Mouse (Mus musculus) lung, postnatal 14 days (tissue): ENCODE results near the gene Nit2.
A peak's percentile ranks its signal among the peaks of the same experiment; 100 is the strongest.
"Not testable (repeated sequence)": the region's sequence is repeated elsewhere in the genome, so short reads cannot be mapped to it uniquely, and the experiment has no call there.

Source experiments
- DNase-seq: peaks from one replicate; pipeline ENCODE4 v3.0.0; 2021

The Nit2 gene

DNA sequence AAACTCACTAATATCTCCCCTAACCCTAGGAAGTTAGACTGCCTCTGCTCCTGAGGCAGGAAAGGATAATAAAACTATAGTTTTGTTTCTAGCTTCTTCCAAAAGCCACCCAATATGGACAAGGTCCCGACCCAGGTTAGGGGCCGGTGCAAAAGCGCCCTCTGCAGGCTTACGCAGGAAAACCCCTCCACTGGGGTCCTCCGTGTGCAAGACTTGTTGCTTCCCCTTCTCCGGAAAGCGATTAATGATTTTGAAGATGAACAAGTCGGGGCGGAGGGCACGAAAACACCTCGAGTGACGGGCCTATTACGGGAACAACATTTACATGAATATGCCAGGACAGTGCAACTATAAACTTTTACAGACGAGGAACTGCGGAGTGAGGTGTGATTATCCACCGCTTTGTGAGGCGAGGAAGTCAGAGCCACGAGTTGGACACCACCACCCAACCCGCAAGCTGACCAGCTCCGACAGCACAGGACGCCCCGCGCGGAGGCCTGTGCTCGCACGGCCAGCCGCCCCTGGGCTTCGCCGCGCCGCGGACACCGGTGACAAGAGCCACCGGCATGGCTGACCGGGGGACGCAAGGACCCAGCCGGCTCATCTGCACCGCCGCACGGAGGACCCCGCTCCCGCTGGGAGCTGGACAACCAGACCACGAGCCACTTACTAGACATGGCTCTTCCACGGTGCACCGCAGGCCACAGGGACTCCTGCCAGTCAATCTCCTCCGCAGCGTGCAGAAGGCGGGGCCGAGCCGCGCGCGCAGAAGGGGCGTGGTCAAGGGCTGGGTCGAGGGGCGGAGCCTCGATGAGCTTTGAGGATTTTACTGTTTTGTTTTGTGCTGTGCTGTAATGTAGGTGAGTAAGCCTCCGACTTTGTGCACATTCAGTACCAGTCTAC is at the start of gene Nit2:
Gene Nit2, minus strand, starts transcription at position 731 of the 903 bp plus-strand sequence.
- peak; percentile 97 for DNase-seq

DNA sequence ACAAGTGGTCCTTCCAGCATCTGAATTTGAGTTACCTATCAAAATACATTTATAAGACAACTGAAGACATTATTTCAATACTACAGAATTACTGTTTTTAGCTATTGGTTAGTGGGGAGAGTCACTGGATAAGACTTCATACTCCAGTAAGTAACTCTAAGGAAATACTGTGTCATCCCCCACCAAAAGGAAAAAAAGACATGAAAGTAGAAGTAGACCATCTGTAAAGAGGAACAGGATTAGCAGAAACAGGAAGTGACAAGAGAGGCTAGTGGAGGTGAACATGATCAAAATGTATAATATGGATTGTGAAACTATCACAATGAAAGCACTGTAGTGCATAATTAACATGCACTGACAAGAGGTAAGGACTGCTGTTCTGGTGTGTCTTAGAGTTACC is 48.8 kb upstream of the Nit2 start:
- DNase-seq = no peak

DNA sequence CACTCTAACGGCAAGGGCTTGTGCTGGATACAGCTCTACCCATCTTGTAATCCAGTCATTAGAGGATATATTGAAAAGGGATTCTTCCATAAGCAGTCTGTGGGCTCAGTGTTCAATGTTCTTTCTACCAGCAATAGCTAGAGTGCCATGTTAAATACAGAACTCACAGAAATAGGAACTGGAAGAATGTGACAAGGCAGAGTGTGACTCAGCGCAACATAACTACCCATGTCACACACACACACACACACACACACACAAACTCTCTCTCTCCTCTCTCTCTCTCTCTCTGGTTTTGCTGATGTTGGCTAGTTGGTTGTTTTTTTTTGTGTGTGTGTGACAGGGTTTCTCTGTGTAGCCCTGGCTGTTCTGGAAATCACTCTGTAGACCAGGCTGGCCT is 43.9 kb upstream of the Nit2 start:
- DNase-seq = no peak

DNA sequence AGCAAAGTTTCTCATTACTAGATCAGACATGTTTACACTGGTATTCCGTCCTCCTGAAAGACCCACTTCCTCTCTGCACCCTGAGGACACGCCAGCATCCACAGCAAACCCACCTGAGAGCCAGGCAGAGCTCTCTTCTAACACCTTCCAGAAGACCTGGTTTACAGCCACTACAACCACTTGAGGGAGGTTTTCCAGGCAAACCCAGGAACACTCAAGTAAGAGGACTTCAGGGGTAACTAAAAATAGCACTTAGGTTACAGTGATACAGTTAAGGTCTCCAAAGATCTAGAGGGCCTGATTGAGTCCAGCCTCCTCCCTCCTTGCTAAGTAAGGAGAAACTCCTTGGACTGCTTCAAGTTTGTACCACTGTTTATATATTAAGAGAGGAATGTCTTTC is 41.2 kb upstream of the Nit2 start:
- peak; percentile 49 for DNase-seq

DNA sequence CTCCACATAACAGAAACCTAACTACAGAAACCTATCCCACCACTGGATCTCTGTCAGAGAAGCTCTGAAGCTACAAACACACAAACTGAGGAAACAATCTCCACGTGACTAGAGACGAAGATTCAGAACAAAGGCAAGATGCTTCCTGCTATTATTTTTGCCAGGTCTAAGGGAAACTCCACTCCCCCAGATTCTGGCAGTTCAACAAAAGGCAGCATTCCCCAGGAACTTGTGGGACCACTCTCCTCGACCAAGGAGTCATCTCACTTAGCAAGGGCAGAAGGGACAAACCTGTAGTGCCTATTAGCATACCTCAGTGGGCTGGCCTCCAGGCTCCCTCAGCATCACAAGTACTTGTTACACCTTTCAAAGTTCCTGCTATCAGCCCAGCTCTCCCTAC is 30.1 kb upstream of the Nit2 start:
- DNase-seq = no peak

DNA sequence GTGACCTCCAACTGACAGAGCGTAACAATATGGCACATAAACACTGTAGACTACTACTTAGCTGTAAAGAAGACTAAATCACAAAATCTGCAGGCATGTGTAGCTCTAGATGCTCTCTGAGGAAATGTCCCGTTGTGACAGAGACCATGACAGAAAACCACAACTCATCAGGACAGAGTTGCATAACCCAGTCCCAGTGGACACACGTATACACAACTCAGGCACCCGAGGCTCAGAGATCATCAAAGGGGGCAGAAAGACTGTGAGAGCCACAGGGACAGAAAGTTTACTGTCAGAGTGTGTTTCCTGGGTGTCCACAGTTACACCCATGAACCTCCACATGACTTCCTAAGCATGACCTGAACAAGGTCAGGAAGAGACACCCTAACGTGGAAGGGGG is 29.4 kb upstream of the Nit2 start:
- DNase-seq = no peak

DNA sequence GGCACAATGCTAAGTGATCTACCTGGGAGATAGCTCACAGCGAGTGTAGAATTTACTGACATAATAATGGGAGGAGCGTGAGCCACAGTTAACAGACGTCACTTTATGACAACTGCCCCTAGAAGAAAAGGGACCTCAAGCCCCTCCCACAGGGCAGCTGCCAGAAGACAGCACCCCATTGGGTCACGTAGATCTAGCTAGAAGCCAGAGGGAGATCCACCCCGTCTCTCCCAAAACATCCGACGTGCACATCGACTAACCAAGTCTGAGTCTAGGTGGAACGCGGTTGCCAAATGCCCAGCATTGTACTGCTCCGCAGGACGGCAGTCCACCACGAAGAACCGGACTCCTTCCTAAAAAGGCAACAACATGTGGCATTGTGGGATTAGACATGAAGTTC is 24.1 kb upstream of the Nit2 start:
- DNase-seq = no peak

DNA sequence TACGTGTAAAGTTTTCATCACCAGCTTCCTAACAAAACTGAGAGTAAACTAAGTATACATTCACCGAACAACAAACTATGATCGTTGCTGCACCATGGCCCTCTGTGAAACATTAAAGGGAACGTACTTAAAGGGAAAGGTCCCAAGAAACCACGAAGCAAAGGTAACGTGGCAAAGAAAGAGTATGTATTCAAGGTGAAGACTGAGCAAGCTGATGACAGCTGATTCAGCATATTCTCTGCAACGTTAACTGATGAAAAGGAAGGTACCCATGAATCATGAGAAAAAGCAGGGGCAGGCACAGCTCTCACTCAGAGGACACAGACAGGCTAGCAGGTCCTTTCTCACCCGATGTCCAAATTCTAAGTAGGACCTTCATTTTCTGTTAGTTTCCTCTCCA is 23.2 kb upstream of the Nit2 start:
- no peak for DNase-seq

DNA sequence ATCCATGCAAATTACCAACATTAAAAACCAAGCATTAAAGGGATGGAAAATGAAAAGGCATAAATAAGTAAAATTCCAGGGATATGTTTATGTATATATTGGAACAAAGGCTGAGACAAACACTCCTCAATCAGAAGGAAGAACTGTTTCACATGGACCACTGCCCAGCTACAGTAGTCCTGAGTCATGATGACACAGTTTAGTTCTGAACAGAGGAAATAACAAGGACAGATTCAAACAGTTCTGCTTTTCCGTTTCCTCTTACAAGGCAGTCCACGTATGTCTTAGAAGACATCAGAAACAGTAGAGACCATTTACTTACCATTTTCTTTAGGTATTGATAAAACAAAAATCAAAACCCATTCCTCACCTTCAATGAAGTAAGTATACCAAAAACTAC is 22.4 kb upstream of the Nit2 start:
- no peak for DNase-seq

DNA sequence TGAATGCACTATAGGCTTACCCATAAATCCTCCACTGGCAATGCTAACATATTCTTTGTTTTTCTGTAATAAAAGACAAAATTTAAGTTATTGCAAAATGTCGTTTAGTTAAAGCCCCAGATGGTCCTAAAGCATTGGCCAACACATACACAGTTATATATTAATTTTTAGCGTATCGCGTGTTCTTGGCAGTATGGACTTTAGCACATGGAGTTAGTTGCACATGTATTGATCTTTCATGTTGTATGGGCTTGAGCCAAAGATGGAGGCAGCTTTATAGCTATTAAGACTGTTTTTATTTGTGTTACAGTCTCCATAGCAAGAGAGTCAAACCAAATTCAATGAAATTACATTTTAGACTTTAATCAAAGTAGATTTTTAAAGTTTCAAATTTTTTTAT is 19.5 kb upstream of the Nit2 start:
- no peak for DNase-seq

DNA sequence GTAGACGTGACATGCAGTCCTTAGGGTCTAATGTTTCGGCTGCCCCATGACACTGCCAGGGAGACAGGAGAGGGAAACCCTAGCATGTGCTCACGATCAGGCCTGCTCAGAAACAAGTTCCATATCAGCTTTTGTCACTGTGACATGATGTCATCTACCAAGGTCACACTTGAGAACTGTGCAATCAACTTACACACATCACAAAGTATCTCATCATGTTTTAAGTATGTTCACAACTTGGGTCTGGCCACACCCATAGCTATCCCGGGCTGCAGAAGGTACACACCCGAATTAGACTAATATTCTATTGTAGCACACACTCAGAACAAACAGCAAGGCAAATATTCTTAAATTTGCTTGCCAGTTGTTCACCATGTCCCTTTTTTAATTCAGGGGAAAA is 14.9 kb upstream of the Nit2 start:
- DNase-seq = no peak

DNA sequence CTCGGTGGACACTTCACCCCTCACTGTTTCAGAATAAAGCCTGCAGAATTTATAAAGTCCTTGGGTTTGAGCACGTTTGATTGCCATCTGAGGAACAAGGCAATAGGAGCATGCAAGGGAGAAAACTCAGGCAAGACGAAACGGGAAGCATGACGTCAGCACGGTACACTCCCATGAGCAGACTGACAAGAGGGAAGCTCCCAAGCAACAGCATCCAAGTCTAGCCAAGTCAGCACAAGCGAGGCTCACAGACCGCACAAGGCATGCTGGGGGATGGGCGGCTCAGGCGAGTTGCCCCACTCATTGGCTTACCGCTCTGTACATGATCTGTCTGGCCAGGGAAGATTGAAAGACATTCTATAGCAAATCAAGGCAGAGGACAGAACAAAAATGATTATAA is 14.0 kb upstream of the Nit2 start:
- peak; percentile 19 for DNase-seq

DNA sequence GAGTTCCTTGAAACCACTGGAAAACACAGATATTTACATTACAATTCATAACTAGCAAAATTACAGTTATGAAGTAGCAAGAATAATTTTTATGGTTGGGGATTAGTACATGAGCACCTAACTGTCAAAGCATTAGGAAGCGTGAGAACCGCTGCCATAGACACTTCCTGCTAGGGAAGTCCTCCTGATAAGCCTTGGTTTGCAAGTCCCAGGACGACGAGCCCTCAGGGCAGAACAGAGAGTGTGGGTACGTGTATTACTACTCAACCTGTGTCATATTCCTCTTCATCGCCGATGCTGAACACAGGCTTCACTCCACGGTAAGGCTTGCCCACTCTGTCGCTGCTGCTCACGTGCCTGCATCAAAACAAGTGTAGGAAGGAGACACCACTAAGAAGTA is 10.5 kb upstream of the Nit2 start:
- no peak for DNase-seq

DNA sequence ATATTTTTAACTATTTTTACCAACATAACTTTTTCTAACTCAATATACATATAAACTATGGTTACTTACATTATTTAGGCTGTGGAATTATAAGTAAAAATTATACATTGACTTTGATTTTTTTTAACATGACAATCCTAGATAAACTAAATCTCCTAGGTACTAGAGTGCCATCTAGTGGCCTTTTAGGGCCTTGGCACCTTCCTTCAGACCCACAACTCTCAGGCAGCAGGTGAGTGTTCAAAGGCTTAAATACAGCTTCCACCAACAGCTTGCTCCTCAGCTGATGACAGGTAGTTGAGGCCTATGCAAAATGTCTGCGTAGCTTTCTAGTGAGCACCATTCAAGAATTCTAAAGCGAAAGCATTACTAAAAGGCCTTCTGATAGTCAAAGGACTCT is 10.1 kb upstream of the Nit2 start:
- peak; percentile 39 for DNase-seq

DNA sequence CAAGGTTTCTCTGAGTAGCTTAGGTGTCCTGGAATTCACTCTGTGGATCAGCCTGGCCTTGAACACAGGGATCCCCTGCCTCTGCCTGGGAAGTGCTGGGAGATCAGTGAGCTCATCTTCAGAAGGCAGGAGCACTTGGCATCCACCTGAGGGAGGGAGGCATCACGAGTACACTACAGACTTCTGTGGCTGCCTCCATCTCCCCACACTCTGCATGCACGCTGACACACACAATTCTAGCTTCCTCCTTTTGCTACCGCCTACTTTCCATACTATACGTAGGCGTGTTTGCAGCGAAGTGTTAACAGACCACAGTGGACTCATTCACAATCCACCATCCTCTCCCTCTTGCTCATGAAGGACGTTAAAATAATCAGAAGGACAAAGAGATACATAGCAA is 9.1 kb upstream of the Nit2 start:
- DNase-seq = no peak

DNA sequence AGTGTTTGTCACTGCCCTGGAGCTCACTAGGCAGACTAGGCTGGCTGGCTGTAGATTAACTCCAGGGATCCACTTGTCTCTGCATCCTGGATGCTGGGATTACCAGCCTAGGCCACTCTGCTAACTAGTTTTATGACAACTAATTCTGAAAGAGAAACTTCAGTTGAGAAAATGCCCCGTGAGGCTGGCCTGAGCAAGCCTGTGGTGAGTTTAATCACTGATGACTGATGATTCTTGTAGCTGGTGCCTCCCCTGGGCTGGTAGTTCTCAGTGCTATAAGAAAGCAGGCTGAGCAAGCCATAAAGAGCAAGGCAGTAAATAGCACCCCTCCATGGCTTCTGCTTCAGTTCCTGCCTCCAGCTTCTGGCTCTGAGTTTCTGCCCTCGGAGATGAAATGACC is 8.6 kb upstream of the Nit2 start:
- no peak for DNase-seq

DNA sequence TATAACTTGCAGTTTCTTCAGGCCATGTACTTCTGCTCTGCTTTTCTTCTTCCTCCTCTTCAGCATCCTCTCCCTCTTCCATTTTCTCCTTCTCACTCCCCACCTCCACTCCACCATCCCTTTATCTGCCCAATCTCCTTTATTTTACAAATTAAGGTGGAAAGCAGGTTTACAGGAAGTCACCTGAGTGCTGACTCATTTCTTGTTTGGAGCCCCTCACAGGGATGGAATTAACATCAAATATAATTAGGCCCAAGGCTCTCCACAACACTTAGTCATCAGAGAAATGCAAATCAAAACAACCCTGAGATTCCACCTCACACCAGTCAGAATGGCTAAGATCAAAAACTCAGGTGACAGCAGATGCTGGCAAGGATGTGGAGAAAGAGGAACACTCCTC is 7.3 kb upstream of the Nit2 start:
- DNase-seq = not testable (repeated sequence)

DNA sequence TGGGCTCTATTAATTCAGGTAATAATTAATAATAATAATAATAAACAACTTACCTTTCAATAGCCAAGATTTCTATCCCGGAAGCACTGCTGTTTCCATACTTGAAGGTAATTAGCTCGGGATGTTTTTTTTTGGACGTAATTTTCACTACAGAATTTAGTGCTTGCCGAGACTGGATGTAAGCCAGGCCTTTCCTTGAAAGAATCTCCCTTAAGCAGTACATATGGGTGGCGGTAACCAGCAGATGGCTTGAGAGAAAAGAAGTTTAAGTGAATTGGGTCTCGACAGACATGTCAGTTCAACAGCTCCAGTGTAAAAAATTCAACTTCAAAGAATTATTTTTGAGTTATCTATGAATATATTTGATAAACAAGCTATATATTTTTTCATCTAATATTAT is 4.4 kb upstream of the Nit2 start:
- DNase-seq = no peak

DNA sequence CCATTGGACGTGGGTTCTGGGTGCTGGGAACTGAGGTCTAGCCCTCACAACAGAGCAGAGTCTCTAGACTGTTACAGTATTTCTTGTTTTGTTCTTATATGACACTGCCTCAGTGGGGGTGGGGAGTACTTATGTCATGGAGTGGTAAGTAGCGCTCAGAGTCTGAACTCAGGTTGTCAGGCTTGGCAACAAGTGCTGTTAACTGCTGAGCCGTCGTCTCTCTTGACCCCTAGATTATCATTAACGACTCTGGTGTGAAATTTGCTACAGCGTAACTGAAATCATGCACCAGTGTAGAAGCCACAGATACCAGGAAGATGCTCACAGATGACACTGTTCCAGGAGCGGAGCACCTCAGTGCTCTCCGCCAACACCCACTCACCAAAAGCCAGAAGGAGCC is 4.0 kb upstream of the Nit2 start:
- DNase-seq = no peak

DNA sequence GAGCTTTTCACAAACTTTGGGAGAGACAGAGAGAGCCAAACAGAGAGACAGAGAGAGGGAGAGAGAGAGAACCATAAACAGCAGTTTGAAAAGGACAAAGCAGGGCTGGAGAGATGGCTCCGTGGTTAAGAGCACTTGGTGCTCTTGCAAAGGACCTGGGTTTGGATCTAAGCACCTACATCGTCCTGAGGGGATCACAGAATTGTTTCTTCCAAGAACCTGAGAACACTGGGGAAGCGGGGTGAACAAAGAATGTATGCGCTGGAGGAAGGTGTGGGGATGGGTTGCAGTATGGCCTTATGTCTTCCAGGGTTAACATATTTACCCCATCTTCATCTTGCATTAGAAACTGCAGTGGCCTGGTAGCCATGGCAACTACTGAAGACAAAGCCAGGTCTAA is 1.1 kb upstream of the Nit2 start:
- DNase-seq = no peak

DNA sequence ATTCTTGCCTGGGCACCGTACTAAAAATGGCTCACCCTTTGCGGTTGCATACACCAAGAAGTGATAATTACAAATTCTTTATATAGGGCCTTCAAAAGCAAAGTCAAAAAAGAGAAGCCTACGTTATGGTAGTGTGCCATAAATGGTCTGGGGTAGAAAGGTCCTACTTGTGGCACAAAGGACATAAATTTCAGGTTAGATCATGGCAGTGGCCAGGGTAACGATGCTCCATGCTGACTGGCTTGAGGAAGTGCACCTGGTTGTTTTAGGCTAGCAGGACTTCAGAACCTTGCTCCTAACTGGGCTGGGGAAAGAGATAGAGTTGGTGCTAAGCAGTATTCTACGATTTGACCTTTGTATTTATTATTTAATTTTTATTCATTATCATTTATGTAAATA is 372 bp upstream of the Nit2 start:
- no peak for DNase-seq

DNA sequence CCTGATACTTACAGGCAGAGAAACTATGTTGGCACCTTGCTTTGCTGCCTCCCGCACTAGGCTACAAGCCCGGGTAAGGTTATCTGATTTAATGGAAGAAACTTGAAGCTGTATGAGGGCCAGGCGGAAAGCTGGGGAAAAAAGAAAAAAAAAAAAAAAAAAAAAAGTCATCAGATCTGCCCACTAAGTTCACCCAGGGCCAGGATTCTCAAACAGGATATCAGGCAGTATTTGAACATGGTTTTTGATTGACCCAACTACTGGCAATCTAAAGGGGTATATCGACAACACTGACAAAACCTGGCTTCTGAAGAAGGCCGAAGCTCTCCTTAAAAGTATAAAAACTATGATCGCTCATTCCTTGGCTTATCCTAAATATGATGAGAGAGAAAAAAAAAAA is 1.1 kb downstream of the Nit2 start:
- no peak for DNase-seq

DNA sequence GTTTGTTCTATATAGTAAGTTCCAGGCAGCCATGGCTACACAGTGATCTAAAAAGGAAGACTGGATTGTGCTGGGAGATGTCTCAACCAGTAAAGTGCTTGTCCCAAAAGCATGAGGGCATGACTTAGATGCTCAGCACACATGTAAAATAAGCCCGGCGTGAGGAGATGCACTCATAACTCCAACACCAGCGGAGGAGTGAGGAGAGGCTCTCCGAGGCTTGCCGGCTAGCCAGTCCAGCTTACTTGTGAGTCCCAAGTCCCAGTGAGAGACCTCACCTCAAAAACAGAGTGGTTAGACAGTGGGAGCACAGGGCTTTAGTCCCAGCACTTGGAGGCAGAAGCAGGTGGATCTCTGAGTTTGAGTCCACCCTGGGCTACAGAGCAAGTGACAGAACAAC is 2.0 kb downstream of the Nit2 start:
- DNase-seq = no peak

DNA sequence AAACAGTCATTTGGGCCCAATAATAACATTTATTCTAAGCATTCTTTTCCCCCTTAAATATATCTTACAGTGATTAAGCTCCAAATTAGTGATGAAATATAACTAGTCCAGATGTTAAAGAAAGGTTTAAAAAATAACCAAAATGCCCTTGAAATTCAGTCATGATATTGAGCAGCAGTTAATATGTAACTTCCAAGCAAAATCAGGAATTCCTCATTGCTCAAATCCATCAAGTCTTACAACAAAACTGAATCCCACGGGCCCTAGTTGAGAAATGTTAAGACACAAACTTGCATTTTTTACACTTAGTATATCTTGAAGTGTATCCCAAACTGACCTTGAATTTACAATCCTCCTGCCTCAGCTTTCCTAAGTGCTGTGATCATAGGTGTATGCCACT is 3.4 kb downstream of the Nit2 start:
- no peak for DNase-seq

DNA sequence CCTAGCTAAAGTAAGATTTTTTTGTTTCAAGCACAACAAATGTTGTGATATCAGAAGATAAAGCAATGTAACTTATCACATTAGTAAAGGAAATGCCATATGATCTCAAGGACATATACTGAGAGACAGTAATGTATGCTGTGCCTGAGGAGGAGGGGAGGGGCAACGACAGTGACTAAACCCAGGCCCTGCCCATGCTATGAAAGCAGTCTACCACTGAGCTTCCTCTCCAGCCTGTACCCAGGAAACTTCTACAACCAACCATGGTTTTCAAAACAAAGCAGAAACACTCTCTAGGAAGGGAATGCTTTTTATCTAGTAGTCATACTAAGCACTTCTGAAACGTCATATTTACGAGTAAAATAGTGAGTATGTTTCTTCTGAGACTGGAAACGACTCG is 4.3 kb downstream of the Nit2 start:
- DNase-seq = no peak
